Mouse (Mus musculus): ENCODE measurements around the gene Emc8.

Emc8 gene

GRCm38 (mm10) chr8:120685097-120685496 is 16.7 kb upstream of the Emc8 start:
- no peak for DNase-seq

- no peak for DNase-seq
Measured at GRCm38 (mm10) chr8:120684082-120684481, 15.7 kb upstream of the Emc8 start.

- DNase-seq = peak; percentile 85 to 89
Measured at GRCm38 (mm10) chr8:120683602-120684001, 15.2 kb upstream of the Emc8 start.

- DNase-seq = no peak
Measured at GRCm38 (mm10) chr8:120681113-120681512, 12.7 kb upstream of the Emc8 start.

GRCm38 (mm10) chr8:120680405-120680804 is 12.0 kb upstream of the Emc8 start:
- peak; percentile 64 to 73 for DNase-seq

- no peak for DNase-seq
Measured at GRCm38 (mm10) chr8:120679629-120680387, 11.4 kb upstream of the Emc8 start.

GRCm38 (mm10) chr8:120678447-120678846 is 10.1 kb upstream of the Emc8 start:
- DNase-seq = peak; percentile 81 to 91

GRCm38 (mm10) chr8:120675718-120676117 is 7.3 kb upstream of the Emc8 start:
- no peak for DNase-seq

GRCm38 (mm10) chr8:120673298-120673697 is 4.9 kb upstream of the Emc8 start:
- no peak for DNase-seq

- DNase-seq = no peak
Measured at GRCm38 (mm10) chr8:120672626-120673229, 4.4 kb upstream of the Emc8 start.

- DNase-seq = no peak
Measured at GRCm38 (mm10) chr8:120671775-120672174, 3.4 kb upstream of the Emc8 start.

- peak; percentile 96 to 97 for DNase-seq
Measured at GRCm38 (mm10) chr8:120667561-120668373, 606 bp downstream of the Emc8 start, which contains the start of the genes Gm27021 and Cox4i1. TSS of gene Gm27021 (minus strand) at chr8:120668079. TSS of gene Cox4i1 (plus strand) at chr8:120668222.

- no peak for DNase-seq
Measured at GRCm38 (mm10) chr8:120666807-120667470, 1.4 kb downstream of the Emc8 start.

- DNase-seq = peak in 1 of 2 experiments; percentile 71
Measured at GRCm38 (mm10) chr8:120665726-120666455, 2.5 kb downstream of the Emc8 start.

GRCm38 (mm10) chr8:120664566-120664965 is 3.8 kb downstream of the Emc8 start:
- no peak for DNase-seq

- DNase-seq = no peak
Measured at GRCm38 (mm10) chr8:120657415-120657814, 11.0 kb downstream of the Emc8 start.

GRCm38 (mm10) chr8:120656322-120657052 is 11.9 kb downstream of the Emc8 start:
- DNase-seq = no peak

- DNase-seq = no peak
Measured at GRCm38 (mm10) chr8:120647532-120647931, 20.8 kb downstream of the Emc8 start, which contains the start of gene 1190005I06Rik. TSS of gene 1190005I06Rik (minus strand) at chr8:120647632.

- DNase-seq = peak; percentile 45 to 70
Measured at GRCm38 (mm10) chr8:120644663-120645062, 23.7 kb downstream of the Emc8 start.

- DNase-seq = no peak
Measured at GRCm38 (mm10) chr8:120642031-120642662, 26.2 kb downstream of the Emc8 start.

- no peak for DNase-seq
Measured at GRCm38 (mm10) chr8:120641245-120641644, 27.1 kb downstream of the Emc8 start.
